In genomic region chr5:127478322-127478721, GRCm38 (mm10) we compare ENCODE assay signal across 20 mouse cellular contexts.
DNase-seq lines count a peak whose midpoint lies in the region; ATAC-seq lines count a peak whose summit lies in the region.
"Had no signal": no experiment of that assay in that cellular context is flagged by ENCODE, and none has a peak within 500 bp of the region (broad histone marks: within the 10 kb centered on the region; RNA-seq: fewer than 3 reads in every experiment).

No protein-coding gene starts in this region.

- no peaks in the 10 kb centered on the region for H3K9me3 ChIP-seq in heart, embryonic 11.5 days (replicated peaks; ENCODE audit: control insufficient read depth, low read length)
- H3K9me3 ChIP-seq in midbrain, embryonic 13.5 days, result no peaks in the 10 kb centered on the region
- no peaks in the 10 kb centered on the region for H3K9me3 ChIP-seq in liver, embryonic 12.5 days (replicated peaks)
- H3K9me3 ChIP-seq: heart, embryonic 12.5 days; liver, embryonic 15.5 days had no signal

- no peaks in the 10 kb centered on the region for H3K4me1 ChIP-seq in heart, embryonic 11.5 days (ENCODE audit: control insufficient read depth, insufficient read depth, low read length)
- peaks cover 17% of the 10 kb centered on the region for H3K4me1 ChIP-seq in midbrain, embryonic 13.5 days (replicated peaks)
- H3K4me1 ChIP-seq in liver, embryonic 12.5 days, result no peaks in the 10 kb centered on the region
- H3K4me1 ChIP-seq: heart, embryonic 12.5 days; liver, embryonic 15.5 days had no signal

- no peaks in the 10 kb centered on the region for H3K36me3 ChIP-seq in heart, embryonic 11.5 days (ENCODE audit: control insufficient read depth, insufficient read depth, low read length)
- no peaks in the 10 kb centered on the region for H3K36me3 ChIP-seq in midbrain, embryonic 13.5 days
- H3K36me3 ChIP-seq in liver, embryonic 12.5 days, result no peaks in the 10 kb centered on the region
- H3K36me3 ChIP-seq: G1E; heart, embryonic 12.5 days; liver, embryonic 15.5 days had no signal

- WGBS in heart, embryonic 11.5 days (ENCODE audit: insufficient replicate concordance), result 13% methylated on average over 11 of the region's 11 CpGs
- 12% methylated on average over 11 of the region's 11 CpGs for WGBS in midbrain, embryonic 13.5 days
- WGBS in liver, embryonic 12.5 days (ENCODE audit: insufficient replicate concordance), result 17% methylated on average over 11 of the region's 11 CpGs

- no peak for DNase-seq in heart, adult 18-20 months
- DNase-seq in CD4-positive helper T cell, adult 2 months (ENCODE audit: low read depth, low spot score), result peak; percentile 15
- peak; percentile 61 for DNase-seq in ZHBTc4 (ENCODE audit: low read depth, low spot score)
- no peak for DNase-seq in left cerebral cortex, adult 8-10 months (ENCODE audit: low spot score in 2 of 2)
- DNase-seq: adrenal gland, postnatal 14 days; cerebellum, adult 11-12 months; cerebellum, postnatal 14 days; gastrocnemius, adult 2 months; heart, postnatal 14 days; kidney, adult 18-20 months; kidney, postnatal 14 days; right cerebral cortex, adult 18-20 months; thymus, postnatal 25 days had no signal

- no peak overlapping the region for H3K4me2 ChIP-seq in heart, embryonic 11.5 days
- H3K4me2 ChIP-seq in midbrain, embryonic 13.5 days (replicated peaks), result 0 out of 2 replicates have a peak overlapping the region, but pooled peaks have one; percentile 15
- H3K4me2 ChIP-seq in liver, embryonic 12.5 days, result no peak overlapping the region
- H3K4me2 ChIP-seq: heart, embryonic 12.5 days; liver, embryonic 15.5 days had no signal

- H3K4me3 ChIP-seq in heart, embryonic 11.5 days (ENCODE audit: low read depth, low read length), result no peak overlapping the region
- H3K4me3 ChIP-seq in midbrain, embryonic 13.5 days (replicated peaks), result no peak overlapping the region
- H3K4me3 ChIP-seq in liver, embryonic 12.5 days, result no peak overlapping the region
- H3K4me3 ChIP-seq: gastrocnemius, adult 2 months; heart, embryonic 12.5 days; liver, embryonic 15.5 days had no signal

- H3K27ac ChIP-seq in heart, embryonic 11.5 days (ENCODE audit: low read depth, low read length), result no peak overlapping the region
- H3K27ac ChIP-seq in midbrain, embryonic 13.5 days, result 0 out of 2 replicates have a peak overlapping the region, but pooled peaks have one; percentile 25
- H3K27ac ChIP-seq in liver, embryonic 12.5 days, result no peak overlapping the region
- H3K27ac ChIP-seq: gastrocnemius, adult 2 months; liver, embryonic 15.5 days; macrophage had no signal

- no peaks in the 10 kb centered on the region for H3K27me3 ChIP-seq in heart, embryonic 11.5 days (ENCODE audit: control insufficient read depth, insufficient read depth, low read length)
- H3K27me3 ChIP-seq in midbrain, embryonic 13.5 days, result peaks cover 9% of the 10 kb centered on the region; the same call in 1 of the 2 replicates
- H3K27me3 ChIP-seq in liver, embryonic 12.5 days (replicated peaks), result no peaks in the 10 kb centered on the region
- H3K27me3 ChIP-seq: liver, embryonic 15.5 days had no signal

- H3K9ac ChIP-seq in heart, embryonic 11.5 days (ENCODE audit: low read depth, low read length), result no peak overlapping the region
- no peak overlapping the region for H3K9ac ChIP-seq in midbrain, embryonic 13.5 days (replicated peaks)
- no peak overlapping the region for H3K9ac ChIP-seq in liver, embryonic 12.5 days
- H3K9ac ChIP-seq: heart, embryonic 12.5 days; liver, embryonic 15.5 days had no signal

- 0 out of 2 replicates have a peak, but pooled peaks have one; percentile 12 for ATAC-seq in heart, embryonic 11.5 days (replicated peaks; ENCODE audit: insufficient number of reproducible peaks, low FRiP score, low TSS enrichment)
- peak; percentile 55; the same call in 1 of the 2 replicates for ATAC-seq in midbrain, embryonic 13.5 days
- no peak for ATAC-seq in liver, embryonic 12.5 days

Comparison
In these comparisons a context has a peak if more than half of its experiments do, and no peak if none do; other contexts are left out.
1. DNase-seq: peak in CD4-positive helper T cell, adult 2 months (single experiment) and ZHBTc4 (single experiment); none in heart, adult 18-20 months (0 of 2) and left cerebral cortex, adult 8-10 months (0 of 2).